Mouse (Mus musculus): Measurements from ENCODE around the gene Chst5. TPM values are rescaled to one million over a fixed set of nuclear protein-coding genes. Genes with fewer than 3 reads are reported as not detected.
A peak's percentile ranks its signal among the peaks of the same experiment; 100 is the strongest.

Gene Chst5
- polyA plus RNA-seq, 1 experiment from 2014 or later, result 3.2 TPM

DNA sequence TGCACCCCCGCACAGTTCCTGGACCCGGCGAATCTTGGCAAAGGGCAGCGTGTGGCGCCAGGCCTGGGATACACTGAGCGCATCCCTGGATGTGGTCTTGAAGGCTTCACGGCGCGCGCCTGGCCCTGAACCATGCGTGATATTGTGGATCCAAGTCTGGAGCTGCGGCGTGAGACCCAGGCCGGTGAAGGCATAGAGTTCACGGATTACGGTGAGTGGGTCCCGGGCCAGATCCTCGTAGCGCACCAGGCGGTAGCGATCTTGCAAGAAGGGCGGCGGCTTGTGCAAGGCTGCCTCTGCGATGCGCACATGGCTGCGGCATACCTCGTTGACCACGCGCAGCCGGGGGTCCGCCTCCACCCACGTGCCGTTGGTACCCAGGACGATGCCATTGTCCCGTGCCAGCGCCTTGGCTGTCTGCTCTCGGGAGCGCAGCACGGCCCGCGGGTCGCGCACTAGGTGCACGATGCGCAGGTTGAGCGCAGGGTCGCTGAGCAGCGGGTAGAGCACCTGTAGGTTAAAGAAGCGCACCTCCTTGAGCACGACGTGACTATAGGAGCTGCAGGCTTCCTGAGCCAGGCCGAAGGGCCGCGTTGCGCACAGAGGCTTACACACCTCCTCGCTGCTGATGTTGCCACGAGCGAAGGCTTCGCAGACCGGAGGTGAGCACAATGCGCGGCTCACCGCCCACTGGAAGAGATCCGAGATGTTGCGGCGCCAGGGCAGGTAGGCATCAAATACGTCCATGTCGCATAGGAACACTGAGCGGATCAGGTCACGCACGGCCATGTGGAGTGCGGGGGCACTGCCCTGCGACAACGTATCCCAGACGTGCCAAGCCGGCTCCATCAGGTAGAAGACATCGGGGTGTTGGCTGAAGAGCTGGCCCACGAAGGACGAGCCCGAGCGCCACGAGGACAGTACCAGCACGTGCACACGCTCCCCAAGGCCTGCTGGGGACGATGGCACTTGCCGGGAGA is 20.0 kb downstream of the Chst5 start:
- peaks cover 23% of the 10 kb centered on the region for H3K27me3 ChIP-seq (ENCODE audit: control insufficient read depth, insufficient read depth, low read length)
- 12% methylated on average over 86 of the region's 86 CpGs for whole genome bisulfite sequencing
- ATAC-seq (ENCODE audit: low FRiP score) (no peak), DNase-seq (ENCODE audit: low spot score) (no peak)
- no peak overlapping the region for H3K9ac ChIP-seq (ENCODE audit: low read depth, low read length)
- H3K36me3 ChIP-seq (ENCODE audit: control insufficient read depth, insufficient read depth, low read length), result no peaks in the 10 kb centered on the region
- H3K4me1 ChIP-seq (replicated peaks; ENCODE audit: control insufficient read depth, insufficient read depth, low read length), result 0 out of 2 replicates have a peak, but pooled peaks cover 2% of the 10 kb centered on the region
- H3K27ac ChIP-seq (ENCODE audit: low read depth, low read length), result no peak overlapping the region
- peak overlapping the region; percentile 40 for H3K4me2 ChIP-seq (replicated peaks; ENCODE audit: low read depth, low read length)
- 0 out of 2 replicates have a peak overlapping the region, but pooled peaks have one; percentile 10 for H3K4me3 ChIP-seq (ENCODE audit: low read depth, low read length)
- no peaks in the 10 kb centered on the region for H3K9me3 ChIP-seq (ENCODE audit: control insufficient read depth, low read length)

DNA sequence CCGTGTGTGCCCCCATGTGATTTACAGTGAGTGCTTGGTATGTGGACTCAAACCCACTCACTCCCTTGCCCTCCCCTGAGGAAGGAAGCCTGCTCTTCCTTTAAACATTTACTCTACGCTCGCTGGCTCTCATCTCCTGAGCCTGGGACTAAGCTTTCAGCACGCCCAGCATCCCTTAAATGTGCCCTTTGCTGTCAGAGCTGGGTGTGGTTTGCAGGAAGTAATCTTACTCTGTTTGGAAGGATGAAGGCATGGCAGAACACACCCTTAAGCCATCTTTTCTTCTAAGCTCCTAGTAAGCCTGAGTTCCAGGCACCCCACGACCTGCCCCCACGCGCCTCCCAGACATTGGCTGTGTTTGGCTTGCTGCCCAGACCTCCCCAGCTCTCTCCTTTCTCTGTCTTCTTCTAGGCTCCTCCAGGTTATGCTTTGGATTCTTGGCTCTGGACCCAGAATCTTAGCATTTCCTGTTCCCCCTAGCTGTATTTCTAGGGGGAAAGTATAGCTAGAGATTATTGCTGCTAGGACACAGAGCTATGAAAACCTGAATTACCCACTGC is 22.1 kb downstream of the Chst5 start:
- DNase-seq (ENCODE audit: low spot score) (no peak), ATAC-seq (ENCODE audit: low FRiP score) (no peak)
- Histone ChIP-seq H3K36me3 (ENCODE audit: control insufficient read depth, insufficient read depth, low read length) (no peaks in the 10 kb centered on the region), H3K4me1 (replicated peaks; ENCODE audit: control insufficient read depth, insufficient read depth, low read length) (0 out of 2 replicates have a peak, but pooled peaks cover 2% of the 10 kb centered on the region), H3K27me3 (ENCODE audit: control insufficient read depth, insufficient read depth, low read length) (peaks cover 23% of the 10 kb centered on the region), H3K4me2 (replicated peaks; ENCODE audit: low read depth, low read length) (no peak overlapping the region), H3K27ac (ENCODE audit: low read depth, low read length) (no peak overlapping the region), H3K9ac (ENCODE audit: low read depth, low read length) (no peak overlapping the region), H3K9me3 (ENCODE audit: control insufficient read depth, low read length) (no peaks in the 10 kb centered on the region), H3K4me3 (ENCODE audit: low read depth, low read length) (no peak overlapping the region)
- WGBS, result 62% methylated on average over 7 of the region's 7 CpGs

DNA sequence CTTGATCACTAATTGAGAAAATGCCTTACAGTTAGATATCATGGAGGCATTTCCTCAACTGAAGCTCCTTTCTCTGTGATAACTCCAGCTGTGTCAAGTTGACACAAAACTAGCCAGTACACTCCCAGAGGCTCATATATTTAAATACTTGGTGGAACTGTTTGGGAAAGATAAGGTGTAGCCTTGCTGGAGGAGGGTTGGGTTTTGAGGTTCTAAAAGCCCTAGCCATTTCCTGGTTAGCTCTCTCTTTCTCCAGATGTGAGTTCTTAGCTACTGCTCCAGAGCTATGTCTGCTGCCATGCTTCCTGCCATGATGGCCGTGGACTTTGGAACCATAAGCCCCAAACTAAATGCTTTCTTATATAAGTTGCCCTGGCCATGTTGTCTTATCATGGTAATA is 22.8 kb downstream of the Chst5 start:
- Histone ChIP-seq H3K4me1 (replicated peaks; ENCODE audit: control insufficient read depth, insufficient read depth, low read length) (0 out of 2 replicates have a peak, but pooled peaks cover 2% of the 10 kb centered on the region), H3K27ac (ENCODE audit: low read depth, low read length) (no peak overlapping the region), H3K4me3 (ENCODE audit: low read depth, low read length) (no peak overlapping the region), H3K9me3 (ENCODE audit: control insufficient read depth, low read length) (no peaks in the 10 kb centered on the region), H3K36me3 (ENCODE audit: control insufficient read depth, insufficient read depth, low read length) (no peaks in the 10 kb centered on the region), H3K4me2 (replicated peaks; ENCODE audit: low read depth, low read length) (no peak overlapping the region), H3K9ac (ENCODE audit: low read depth, low read length) (no peak overlapping the region), H3K27me3 (ENCODE audit: control insufficient read depth, insufficient read depth, low read length) (peaks cover 23% of the 10 kb centered on the region)
- 79% methylated on average over 1 of the region's 1 CpGs for WGBS
- DNase-seq (ENCODE audit: low spot score), result no peak
- ATAC-seq (ENCODE audit: low FRiP score), result no peak

DNA sequence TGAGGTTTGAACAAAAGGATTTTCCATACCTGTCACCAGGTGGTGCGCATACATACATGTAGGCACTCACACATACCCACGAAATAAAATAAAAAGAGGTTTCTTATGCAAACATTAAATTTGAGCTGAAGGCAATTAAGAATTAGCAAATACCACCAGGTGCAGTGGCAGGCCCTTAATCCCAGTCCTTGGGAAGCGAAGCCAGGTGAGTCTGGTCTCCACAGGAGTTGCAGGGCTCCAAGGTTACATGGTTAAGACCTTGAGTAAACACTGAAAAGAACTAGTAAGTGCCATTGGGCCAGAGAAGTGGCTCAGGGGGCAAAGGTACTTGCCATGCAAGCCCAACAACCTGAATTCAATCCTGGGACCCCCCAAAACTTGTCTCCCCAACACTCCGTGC is 26.6 kb downstream of the Chst5 start:
- Histone ChIP-seq H3K9ac (ENCODE audit: low read depth, low read length) (no peak overlapping the region), H3K27ac (ENCODE audit: low read depth, low read length) (no peak overlapping the region), H3K4me1 (replicated peaks; ENCODE audit: control insufficient read depth, insufficient read depth, low read length) (no peaks in the 10 kb centered on the region), H3K4me3 (ENCODE audit: low read depth, low read length) (no peak overlapping the region), H3K27me3 (ENCODE audit: control insufficient read depth, insufficient read depth, low read length) (no peaks in the 10 kb centered on the region; the same call in 1 of the 2 replicates), H3K36me3 (ENCODE audit: control insufficient read depth, insufficient read depth, low read length) (no peaks in the 10 kb centered on the region), H3K9me3 (ENCODE audit: control insufficient read depth, low read length) (no peaks in the 10 kb centered on the region), H3K4me2 (replicated peaks; ENCODE audit: low read depth, low read length) (no peak overlapping the region)
- ATAC-seq (ENCODE audit: low FRiP score) (no peak), DNase-seq (ENCODE audit: low spot score) (no peak)
- 82% methylated on average over 4 of the region's 4 CpGs for WGBS

DNA sequence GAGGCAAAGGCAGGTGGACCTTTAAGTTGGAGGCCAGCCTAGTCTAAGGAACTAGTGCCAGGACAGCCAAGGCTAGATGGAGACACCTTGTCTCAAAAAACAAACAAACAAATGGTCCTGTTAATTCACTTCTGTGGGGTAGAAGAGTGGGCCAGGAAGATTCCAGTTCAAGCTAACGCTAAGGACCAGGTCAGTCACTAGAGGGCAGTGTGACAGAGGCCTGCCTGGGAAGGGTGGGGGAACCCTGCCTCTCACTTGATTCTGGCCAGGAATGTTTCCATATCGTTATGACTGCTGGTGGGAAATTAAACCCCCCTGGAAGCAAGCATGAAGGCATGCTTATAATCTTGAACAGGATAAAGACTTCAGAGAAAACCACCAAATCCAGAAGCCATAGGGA is 28.7 kb downstream of the Chst5 start:
- Histone ChIP-seq H3K4me2 (replicated peaks; ENCODE audit: low read depth, low read length) (no peak overlapping the region), H3K4me3 (ENCODE audit: low read depth, low read length) (no peak overlapping the region), H3K36me3 (ENCODE audit: control insufficient read depth, insufficient read depth, low read length) (no peaks in the 10 kb centered on the region), H3K9me3 (ENCODE audit: control insufficient read depth, low read length) (no peaks in the 10 kb centered on the region), H3K27ac (ENCODE audit: low read depth, low read length) (no peak overlapping the region), H3K27me3 (ENCODE audit: control insufficient read depth, insufficient read depth, low read length) (no peaks in the 10 kb centered on the region), H3K9ac (ENCODE audit: low read depth, low read length) (no peak overlapping the region), H3K4me1 (replicated peaks; ENCODE audit: control insufficient read depth, insufficient read depth, low read length) (no peaks in the 10 kb centered on the region)
- 4% methylated on average over 2 of the region's 2 CpGs for WGBS
- DNase-seq (ENCODE audit: low spot score) (peak; percentile 74), ATAC-seq (ENCODE audit: low FRiP score) (no peak)

DNA sequence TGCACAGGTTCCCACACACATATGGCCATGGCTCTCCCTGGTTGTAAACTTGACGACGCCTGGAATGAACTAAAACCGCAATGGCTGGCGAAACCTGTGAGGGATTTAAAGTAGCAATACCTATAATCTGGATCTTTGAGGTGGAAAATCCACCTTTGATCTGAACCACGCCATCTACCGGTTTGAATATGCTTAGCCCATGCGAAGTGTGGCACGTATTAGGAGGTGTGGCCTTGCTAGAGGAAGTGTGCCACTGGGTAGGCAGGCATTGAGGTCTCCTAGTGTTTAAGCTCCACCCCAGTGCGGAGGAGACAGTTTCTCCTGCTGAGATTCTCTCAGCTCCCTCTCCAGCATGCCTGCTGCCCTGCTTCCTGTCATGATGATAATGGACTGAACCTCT is 32.5 kb downstream of the Chst5 start:
- Histone ChIP-seq H3K9ac (ENCODE audit: low read depth, low read length) (no peak overlapping the region), H3K36me3 (ENCODE audit: control insufficient read depth, insufficient read depth, low read length) (no peaks in the 10 kb centered on the region), H3K4me2 (replicated peaks; ENCODE audit: low read depth, low read length) (no peak overlapping the region), H3K27me3 (ENCODE audit: control insufficient read depth, insufficient read depth, low read length) (no peaks in the 10 kb centered on the region), H3K9me3 (ENCODE audit: control insufficient read depth, low read length) (no peaks in the 10 kb centered on the region), H3K4me3 (ENCODE audit: low read depth, low read length) (no peak overlapping the region), H3K4me1 (replicated peaks; ENCODE audit: control insufficient read depth, insufficient read depth, low read length) (no peaks in the 10 kb centered on the region), H3K27ac (ENCODE audit: low read depth, low read length) (no peak overlapping the region)
- ATAC-seq (ENCODE audit: low FRiP score) (no peak), DNase-seq (ENCODE audit: low spot score) (no peak)
- WGBS, result 66% methylated on average over 9 of the region's 9 CpGs

DNA sequence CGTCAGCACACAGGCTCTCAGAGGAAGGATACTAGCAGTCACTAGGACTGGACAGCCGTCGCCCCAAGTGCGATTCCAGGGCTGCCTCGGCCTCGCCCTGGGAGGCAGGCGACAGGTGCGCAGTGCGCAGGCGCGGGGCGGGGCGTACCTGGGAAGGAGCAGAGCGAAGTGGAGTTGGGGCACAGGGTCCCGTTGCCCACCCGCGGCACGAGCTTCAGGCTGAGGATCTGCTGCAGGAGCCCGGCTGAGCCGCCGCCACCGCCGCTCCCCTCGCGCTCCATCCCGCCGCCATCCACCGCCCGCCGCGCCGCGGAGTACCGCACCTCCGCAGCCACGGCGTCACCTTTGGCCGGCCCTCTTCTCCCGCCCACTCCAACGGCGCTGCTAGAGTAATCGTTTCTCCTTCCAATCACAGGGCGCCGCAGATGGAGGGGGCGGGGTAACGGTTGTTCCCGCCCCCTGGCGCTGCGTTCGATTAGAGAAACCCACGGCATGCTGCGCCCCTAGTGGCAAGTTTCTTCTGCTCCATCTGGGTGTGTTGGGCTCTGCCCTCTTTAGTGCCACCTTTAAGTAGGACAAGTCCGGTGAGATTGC is 33.8 kb downstream of the Chst5 start, which contains the start of gene Tmem170:
Gene Tmem170, minus strand, starts transcription at position 396 of the 594 bp plus-strand sequence.
- WGBS, result 0% methylated on average over 38 of the region's 53 CpGs
- H3K27me3 ChIP-seq (ENCODE audit: control insufficient read depth, insufficient read depth, low read length), result no peaks in the 10 kb centered on the region
- H3K4me3 ChIP-seq (ENCODE audit: low read depth, low read length), result peak within 1 kb of the TSS; percentile 82
- H3K9me3 ChIP-seq (ENCODE audit: control insufficient read depth, low read length), result no peaks in the 10 kb centered on the region
- no peaks in the 10 kb centered on the region for H3K36me3 ChIP-seq (ENCODE audit: control insufficient read depth, insufficient read depth, low read length)
- ATAC-seq (ENCODE audit: low FRiP score), result peak; percentile 99
- peak; percentile 100 for DNase-seq (ENCODE audit: low spot score)
- 0 out of 2 replicates have a peak within 1 kb of the TSS, but pooled peaks have one; percentile 33 for H3K27ac ChIP-seq (ENCODE audit: low read depth, low read length)
- H3K4me1 ChIP-seq (replicated peaks; ENCODE audit: control insufficient read depth, insufficient read depth, low read length), result no peaks in the 10 kb centered on the region
- peak within 1 kb of the TSS; percentile 88 for H3K4me2 ChIP-seq (replicated peaks; ENCODE audit: low read depth, low read length)
- peak within 1 kb of the TSS; percentile 66 for H3K9ac ChIP-seq (ENCODE audit: low read depth, low read length)

DNA sequence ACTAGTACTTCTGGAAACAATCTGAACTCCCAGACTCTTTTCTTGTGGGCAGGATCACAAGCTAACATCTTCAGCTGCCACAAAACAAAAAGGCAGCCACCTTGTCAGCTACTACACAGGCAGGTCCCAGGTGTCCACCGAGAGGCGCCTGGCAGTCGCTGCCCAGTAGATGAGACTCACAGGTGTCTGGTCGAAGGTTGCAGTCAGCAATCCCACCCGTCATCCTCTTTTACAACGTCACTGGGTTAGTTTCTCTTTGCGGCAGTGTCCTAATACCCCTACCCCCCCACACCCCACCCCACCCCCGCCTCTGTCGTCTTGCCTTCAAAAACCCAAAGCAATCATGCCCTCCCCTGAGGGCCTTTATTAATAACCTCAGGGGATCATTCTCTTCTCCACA is 34.5 kb downstream of the Chst5 start:
- Histone ChIP-seq H3K9me3 (ENCODE audit: control insufficient read depth, low read length) (no peaks in the 10 kb centered on the region), H3K27me3 (ENCODE audit: control insufficient read depth, insufficient read depth, low read length) (no peaks in the 10 kb centered on the region), H3K4me3 (ENCODE audit: low read depth, low read length) (peak overlapping the region; percentile 82), H3K36me3 (ENCODE audit: control insufficient read depth, insufficient read depth, low read length) (no peaks in the 10 kb centered on the region), H3K27ac (ENCODE audit: low read depth, low read length) (no peak overlapping the region), H3K4me2 (replicated peaks; ENCODE audit: low read depth, low read length) (peak overlapping the region; percentile 88), H3K4me1 (replicated peaks; ENCODE audit: control insufficient read depth, insufficient read depth, low read length) (no peaks in the 10 kb centered on the region), H3K9ac (ENCODE audit: low read depth, low read length) (peak overlapping the region; percentile 66)
- DNase-seq (ENCODE audit: low spot score), result no peak
- WGBS, result 34% methylated on average over 9 of the region's 9 CpGs
- ATAC-seq (ENCODE audit: low FRiP score), result no peak
